Mouse (Mus musculus) activated CD4-positive, CD25-positive, alpha-beta regulatory T cell, adult 4 months (primary cell): ENCODE data around the gene Mmp19. TPM values are rescaled to one million over a fixed set of nuclear protein-coding genes. Genes with fewer than 3 reads are reported as not detected.
A peak's percentile ranks its signal among the peaks of the same experiment; 100 is the strongest.

Source experiments
- ATAC-seq: one replicate; pipeline ENCODE4 v1.8.0; 2017
- polyA plus RNA-seq, 2 experiments: library from polyadenylated mRNA; unstranded; fragments of 100-300 nt; shearing (Covaris generic); gene quantifications; one replicate each; pipeline ENCODE4 v1.2.1; 2017

The Mmp19 gene
- polyA plus RNA-seq, result not detected

DNA sequence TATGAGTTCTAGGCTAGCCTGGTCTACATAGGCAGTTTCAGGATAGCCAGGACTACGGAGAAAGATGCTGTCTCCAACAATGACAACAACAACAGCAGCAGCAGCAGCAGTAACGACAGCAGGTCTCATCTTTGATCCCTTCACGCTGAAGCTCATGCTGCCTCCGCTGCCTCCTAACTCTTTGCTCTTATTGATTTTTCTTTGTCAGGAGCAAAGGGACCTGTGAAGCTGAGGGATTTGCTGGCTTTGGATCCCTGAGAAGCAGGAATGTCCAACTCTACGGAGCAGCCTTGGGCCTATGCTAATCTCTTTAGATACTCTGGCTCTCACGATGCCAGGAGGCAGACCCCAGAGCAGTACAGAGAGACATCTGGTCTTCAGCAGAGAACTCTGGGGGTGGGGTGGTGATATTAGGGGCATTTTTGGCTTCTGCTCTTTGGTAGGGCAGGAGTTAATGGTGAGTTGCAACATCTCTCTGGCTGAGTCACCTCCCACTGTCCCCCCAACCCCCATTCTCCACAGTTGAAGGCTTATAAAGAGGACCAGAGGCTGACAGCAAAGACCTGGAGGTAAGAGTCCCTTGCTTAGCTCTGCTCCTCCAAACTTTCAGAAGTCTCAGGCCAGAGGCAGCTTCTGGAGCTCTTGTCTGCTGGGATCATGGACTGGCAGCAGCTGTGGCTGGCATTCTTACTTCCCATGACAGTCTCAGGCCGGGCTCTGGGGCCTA is at the start of gene Mmp19:
Gene Mmp19, plus strand, starts transcription at position 513 of the 727 bp plus-strand sequence.
- ATAC-seq, result no peak

DNA sequence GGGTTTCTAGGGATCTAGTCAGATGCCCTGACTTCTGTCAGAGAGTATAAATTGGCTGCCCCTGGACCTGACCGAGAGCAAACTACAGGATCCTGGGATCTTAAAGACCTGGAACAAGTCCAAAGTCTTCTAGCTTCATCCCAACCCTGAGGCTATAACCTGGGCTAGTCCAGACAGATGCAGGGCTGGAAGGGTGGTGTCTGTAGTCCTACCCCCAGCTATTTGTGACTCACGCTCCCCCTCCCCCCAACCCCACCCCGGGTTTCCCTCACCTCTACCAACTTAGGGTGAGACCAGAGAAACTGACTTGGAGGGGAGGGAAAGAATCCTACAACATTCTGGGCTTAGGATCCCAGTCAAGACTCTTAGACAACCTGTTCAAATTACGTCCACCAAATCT is 48.1 kb upstream of the Mmp19 start:
- ATAC-seq, result no peak

DNA sequence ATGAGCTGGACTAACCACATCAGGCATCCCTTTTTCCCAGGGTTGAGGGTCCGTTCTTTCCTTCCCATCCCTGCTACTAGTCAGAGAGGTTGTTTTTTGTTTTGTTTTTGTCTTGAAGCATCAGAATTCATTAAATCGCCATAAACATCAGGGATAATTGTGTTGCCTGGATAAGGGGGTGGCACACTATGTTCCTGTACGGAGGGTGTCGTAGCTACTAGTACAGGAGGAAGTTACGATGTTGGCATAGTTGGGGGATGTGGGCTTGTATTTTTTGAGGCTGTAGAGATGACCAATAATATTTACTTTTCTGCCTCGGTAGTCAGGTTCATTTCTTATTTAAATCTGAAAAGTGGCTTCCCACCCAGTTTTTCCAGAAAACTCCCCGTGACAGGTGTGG is 47.5 kb upstream of the Mmp19 start:
- ATAC-seq, result no peak

GRCm38 (mm10) chr10:128743791-128744191 is 46.9 kb upstream of the Mmp19 start:
- no peak for ATAC-seq

- no peak for ATAC-seq
Measured at GRCm38 (mm10) chr10:128744211-128744610, 46.5 kb upstream of the Mmp19 start.

GRCm38 (mm10) chr10:128744680-128745601 is 45.8 kb upstream of the Mmp19 start, which contains the start of gene Dgka:
Gene Dgka, minus strand, starts transcription at chr10:128744855.
- ATAC-seq, result peak; percentile 25

GRCm38 (mm10) chr10:128745946-128746613 is 44.6 kb upstream of the Mmp19 start:
- peak; percentile 60 for ATAC-seq

DNA sequence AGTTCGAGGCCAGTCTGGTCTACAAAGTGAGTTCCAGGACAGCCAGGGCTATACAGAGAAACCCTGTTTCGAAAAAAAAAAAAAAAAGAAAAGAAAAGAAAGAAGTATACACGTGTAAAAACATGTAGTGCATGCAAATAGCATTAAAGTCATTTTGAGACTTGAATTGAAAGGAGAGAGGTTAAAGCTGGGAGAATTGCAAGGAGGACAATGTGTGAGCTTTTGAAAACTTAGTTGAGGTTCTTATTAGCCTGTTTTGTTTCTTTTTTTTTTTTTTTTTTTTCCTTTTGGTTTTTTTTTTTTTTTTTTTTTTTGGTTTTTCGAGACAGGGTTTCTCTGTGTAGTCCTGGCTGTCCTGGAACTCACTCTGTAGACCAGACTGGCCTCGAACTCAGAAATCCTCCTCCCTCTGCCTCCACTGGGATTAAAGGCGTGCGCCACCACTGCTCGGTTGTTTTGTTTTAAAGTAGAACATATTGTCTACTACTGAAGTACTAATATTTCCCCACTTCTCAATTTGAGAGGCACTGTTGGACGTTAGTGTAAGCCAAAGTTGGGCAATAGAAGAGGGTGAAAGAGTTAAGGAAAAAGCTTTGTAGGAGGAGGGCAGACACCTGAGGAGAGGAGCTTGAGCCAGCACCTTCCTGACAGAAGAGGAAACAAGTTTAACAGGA is 43.6 kb upstream of the Mmp19 start:
- ATAC-seq, result no peak

GRCm38 (mm10) chr10:128747646-128748251 is 43.0 kb upstream of the Mmp19 start, which contains the start of gene Pym1:
Gene Pym1, plus strand, starts transcription at chr10:128747889.
- peak; percentile 21 for ATAC-seq

GRCm38 (mm10) chr10:128748252-128748864 is 42.4 kb upstream of the Mmp19 start:
- peak; percentile 30 for ATAC-seq

GRCm38 (mm10) chr10:128772895-128773294 is 17.8 kb upstream of the Mmp19 start:
- no peak for ATAC-seq

- no peak for ATAC-seq
Measured at GRCm38 (mm10) chr10:128773685-128774084, 17.0 kb upstream of the Mmp19 start.

GRCm38 (mm10) chr10:128778441-128778840 is 12.3 kb upstream of the Mmp19 start:
- ATAC-seq, result no peak

GRCm38 (mm10) chr10:128779011-128779795 is 11.5 kb upstream of the Mmp19 start:
- ATAC-seq, result no peak

DNA sequence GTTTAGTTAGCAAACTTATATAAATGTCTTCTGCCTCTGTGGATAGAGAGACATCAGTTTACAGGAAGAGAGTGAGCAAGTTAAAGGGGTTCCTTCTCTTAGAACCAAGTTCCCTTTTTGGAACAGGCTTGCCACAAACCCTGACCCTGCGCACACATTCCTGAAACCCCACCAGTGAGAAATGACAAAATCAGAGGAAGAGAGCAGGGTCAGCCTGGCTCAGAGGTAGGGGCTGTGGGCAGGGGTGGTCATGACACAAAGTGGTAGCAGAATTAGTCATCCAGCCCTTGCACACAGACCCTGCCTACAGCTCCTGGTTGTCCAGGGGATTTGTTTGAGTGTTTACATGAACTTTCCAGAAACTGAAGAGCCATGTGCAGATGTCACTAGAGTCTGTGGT is 10.5 kb upstream of the Mmp19 start:
- ATAC-seq, result no peak

- ATAC-seq, result no peak
Measured at GRCm38 (mm10) chr10:128792041-128792440, 1.3 kb downstream of the Mmp19 start.

GRCm38 (mm10) chr10:128793258-128793657 is 2.5 kb downstream of the Mmp19 start:
- ATAC-seq, result no peak

- ATAC-seq, result no peak
Measured at GRCm38 (mm10) chr10:128794391-128794790, 3.7 kb downstream of the Mmp19 start.

DNA sequence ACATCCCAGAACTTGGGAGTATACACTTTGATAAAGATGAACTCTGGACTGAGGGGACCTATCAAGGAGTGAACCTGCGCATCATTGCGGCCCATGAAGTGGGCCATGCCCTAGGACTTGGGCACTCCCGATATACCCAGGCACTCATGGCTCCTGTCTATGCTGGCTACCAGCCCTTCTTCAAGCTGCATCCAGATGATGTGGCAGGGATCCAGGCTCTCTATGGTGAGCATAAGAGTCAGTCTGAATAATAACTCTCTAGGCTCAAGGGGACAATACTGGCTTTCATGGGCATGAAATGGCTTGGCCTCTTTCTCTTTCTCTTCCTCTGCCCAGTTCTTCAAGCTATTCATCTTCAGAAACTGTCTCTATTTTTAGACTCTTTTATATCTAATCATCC is 4.9 kb downstream of the Mmp19 start:
- ATAC-seq, result no peak

- no peak for ATAC-seq
Measured at GRCm38 (mm10) chr10:128798676-128799075, 8.0 kb downstream of the Mmp19 start.
